Mouse (Mus musculus) mouse embryonic stem cell (cell line): ENCODE results near the gene Asb12.
"Not testable (repeated sequence)": the region's sequence is repeated elsewhere in the genome, so short reads cannot be mapped to it uniquely, and the experiment has no call there.

Experiments
- in situ Hi-C, 2 experiments: fragments of 300-500 bp; cut with MboI; formaldehyde crosslinking; loops; 1 replicate in 1 of 2; 3 replicates in 1 of 2; pipeline ENCODE4 v1.14.3; 2019 to 2020; ENCODE audit warnings: low sequenced_read_pairs in 2 of 2, low pct_unique_long_range_greater_than_20kb in 1 of 2, mixed read lengths in 1 of 2; ENCODE audit not compliant: unreplicated experiment in 1 of 2

The Asb12 gene

GRCm38 (mm10) chrX:95557887-95558286 lies at the start of gene Asb12, which contains the start of gene Pfn5:
Gene Asb12, minus strand, starts transcription at chrX:95557987.
Gene Pfn5, plus strand, starts transcription at chrX:95558104.
- in situ Hi-C loops = no loop called here

GRCm38 (mm10) chrX:95600609-95601008 lies 42.8 kb upstream of the Asb12 start:
- in situ Hi-C loops = no loop called here

- in situ Hi-C loops = no loop called here
Measured at GRCm38 (mm10) chrX:95554321-95554720, 3.5 kb downstream of the Asb12 start.

GRCm38 (mm10) chrX:95535493-95535892 lies 22.3 kb downstream of the Asb12 start:
- in situ Hi-C loops = not testable (repeated sequence)

- in situ Hi-C loops = no loop called here
Measured at GRCm38 (mm10) chrX:95525166-95525565, 32.6 kb downstream of the Asb12 start.

GRCm38 (mm10) chrX:95523883-95524282 lies 33.9 kb downstream of the Asb12 start:
- in situ Hi-C loops = no loop called here

GRCm38 (mm10) chrX:95457166-95457565 lies 100.6 kb downstream of the Asb12 start:
- in situ Hi-C loops = no loop called here

- in situ Hi-C loops = no loop called here
Measured at GRCm38 (mm10) chrX:95445866-95446265, 111.9 kb downstream of the Asb12 start.

GRCm38 (mm10) chrX:95445141-95445540 lies 112.6 kb downstream of the Asb12 start:
- in situ Hi-C loops = no loop called here

- in situ Hi-C loops = no loop called here
Measured at GRCm38 (mm10) chrX:95444776-95445111, 113.0 kb downstream of the Asb12 start, which contains the start of gene Amer1. Gene Amer1, minus strand, starts transcription at chrX:95444872.

GRCm38 (mm10) chrX:95443898-95444775 lies 113.7 kb downstream of the Asb12 start:
- in situ Hi-C loops = no loop called here

- in situ Hi-C loops = no loop called here
Measured at GRCm38 (mm10) chrX:95443390-95443789, 114.4 kb downstream of the Asb12 start.

GRCm38 (mm10) chrX:95442261-95442660 lies 115.5 kb downstream of the Asb12 start:
- in situ Hi-C loops = no loop called here

- in situ Hi-C loops = no loop called here
Measured at GRCm38 (mm10) chrX:95441290-95441689, 116.5 kb downstream of the Asb12 start.

- in situ Hi-C loops = no loop called here
Measured at GRCm38 (mm10) chrX:95438491-95438890, 119.3 kb downstream of the Asb12 start.

- in situ Hi-C loops = no loop called here
Measured at GRCm38 (mm10) chrX:95437236-95437635, 120.6 kb downstream of the Asb12 start.
